Mouse (Mus musculus): ENCODE data around the gene Casq1. TPM values are rescaled to one million over a fixed set of nuclear protein-coding genes. Genes with fewer than 3 reads are reported as not detected.

The Casq1 gene
- polyA plus RNA-seq, 1 experiment from 2014 or later, result 1.3 TPM

GRCm38 (mm10) chr1:172221297-172222063 lies 1.8 kb upstream of the Casq1 start:
- peak; percentile 44 for DNase-seq (ENCODE audit: low spot score)
- WGBS, result 30% methylated on average over 11 of the region's 11 CpGs
- Histone ChIP-seq H3K36me3 (no peaks in the 10 kb centered on the region), H3K27me3 (ENCODE audit: insufficient read depth, poor library complexity, severe bottlenecking) (peaks cover 4% of the 10 kb centered on the region; the same call in 1 of the 2 replicates), H3K4me3 (no peak overlapping the region), H3K4me1 (replicated peaks) (peaks cover 61% of the 10 kb centered on the region), H3K27ac (peak overlapping the region; percentile 85), H3K9me3 (no peaks in the 10 kb centered on the region)

GRCm38 (mm10) chr1:172220414-172220813 lies 746 bp upstream of the Casq1 start:
- Histone ChIP-seq H3K4me1 (replicated peaks) (peaks cover 61% of the 10 kb centered on the region), H3K36me3 (no peaks in the 10 kb centered on the region), H3K4me3 (no peak overlapping the region), H3K27me3 (ENCODE audit: insufficient read depth, poor library complexity, severe bottlenecking) (peaks cover 4% of the 10 kb centered on the region; the same call in 1 of the 2 replicates), H3K27ac (peak overlapping the region; percentile 85), H3K9me3 (no peaks in the 10 kb centered on the region)
- 60% methylated on average over 10 of the region's 10 CpGs for WGBS
- DNase-seq (ENCODE audit: low spot score), result no peak

GRCm38 (mm10) chr1:172218164-172218910 lies 1.3 kb downstream of the Casq1 start:
- peak overlapping the region; percentile 85 for H3K27ac ChIP-seq
- H3K9me3 ChIP-seq, result no peaks in the 10 kb centered on the region
- no peaks in the 10 kb centered on the region for H3K27me3 ChIP-seq (ENCODE audit: insufficient read depth, poor library complexity, severe bottlenecking)
- 56% methylated on average over 15 of the region's 15 CpGs for WGBS
- peaks cover 73% of the 10 kb centered on the region for H3K4me1 ChIP-seq (replicated peaks)
- DNase-seq (ENCODE audit: low spot score), result no peak
- H3K36me3 ChIP-seq, result no peaks in the 10 kb centered on the region
- H3K4me3 ChIP-seq, result no peak overlapping the region

GRCm38 (mm10) chr1:172217148-172217547 lies 2.5 kb downstream of the Casq1 start:
- Histone ChIP-seq H3K9me3 (no peaks in the 10 kb centered on the region), H3K36me3 (no peaks in the 10 kb centered on the region), H3K27me3 (ENCODE audit: insufficient read depth, poor library complexity, severe bottlenecking) (no peaks in the 10 kb centered on the region), H3K4me1 (replicated peaks) (peaks cover 80% of the 10 kb centered on the region), H3K4me3 (peak overlapping the region; percentile 34), H3K27ac (peak overlapping the region; percentile 91)
- peak; percentile 96 for DNase-seq (ENCODE audit: low spot score)
- WGBS, result 0% methylated on average over 5 of the region's 5 CpGs

GRCm38 (mm10) chr1:172214748-172215147 lies 4.9 kb downstream of the Casq1 start:
- H3K27me3 ChIP-seq (ENCODE audit: insufficient read depth, poor library complexity, severe bottlenecking), result no peaks in the 10 kb centered on the region
- H3K4me1 ChIP-seq (replicated peaks), result peaks cover 63% of the 10 kb centered on the region
- H3K36me3 ChIP-seq, result no peaks in the 10 kb centered on the region
- H3K9me3 ChIP-seq, result no peaks in the 10 kb centered on the region
- WGBS, result 73% methylated on average over 3 of the region's 3 CpGs
- H3K27ac ChIP-seq, result no peak overlapping the region
- DNase-seq (ENCODE audit: low spot score), result no peak
- no peak overlapping the region for H3K4me3 ChIP-seq

- no peaks in the 10 kb centered on the region for H3K9me3 ChIP-seq
- H3K36me3 ChIP-seq, result no peaks in the 10 kb centered on the region
- H3K27ac ChIP-seq, result peak overlapping the region; percentile 78
- H3K4me1 ChIP-seq (replicated peaks), result peaks cover 53% of the 10 kb centered on the region
- H3K4me3 ChIP-seq, result no peak overlapping the region
- WGBS, result 77% methylated on average over 4 of the region's 4 CpGs
- no peak for DNase-seq (ENCODE audit: low spot score)
- no peaks in the 10 kb centered on the region for H3K27me3 ChIP-seq (ENCODE audit: insufficient read depth, poor library complexity, severe bottlenecking)
Observed at GRCm38 (mm10) chr1:172213771-172214170, 5.9 kb downstream of the Casq1 start.

GRCm38 (mm10) chr1:172212776-172213175 lies 6.9 kb downstream of the Casq1 start:
- 63% methylated on average over 5 of the region's 5 CpGs for WGBS

GRCm38 (mm10) chr1:172207111-172207584 lies 12.5 kb downstream of the Casq1 start:
- H3K4me1 ChIP-seq (replicated peaks), result peaks cover 61% of the 10 kb centered on the region
- peak overlapping the region; percentile 94 for H3K27ac ChIP-seq
- WGBS, result 20% methylated on average over 7 of the region's 7 CpGs
- peaks cover 3% of the 10 kb centered on the region; the same call in 1 of the 2 replicates for H3K36me3 ChIP-seq
- no peak for DNase-seq (ENCODE audit: low spot score)
- no peaks in the 10 kb centered on the region for H3K27me3 ChIP-seq (ENCODE audit: insufficient read depth, poor library complexity, severe bottlenecking)
- no peaks in the 10 kb centered on the region for H3K9me3 ChIP-seq
- H3K4me3 ChIP-seq, result peak overlapping the region; percentile 69

More at GRCm38 (mm10) chr1:172212776-172213175, 6.9 kb downstream of the Casq1 start:
- Histone ChIP-seq H3K27me3 (ENCODE audit: insufficient read depth, poor library complexity, severe bottlenecking) (no peaks in the 10 kb centered on the region), H3K9me3 (no peaks in the 10 kb centered on the region), H3K27ac (peak overlapping the region; percentile 78), H3K4me1 (replicated peaks) (peaks cover 43% of the 10 kb centered on the region), H3K4me3 (no peak overlapping the region), H3K36me3 (no peaks in the 10 kb centered on the region)
- no peak for DNase-seq (ENCODE audit: low spot score)

GRCm38 (mm10) chr1:172206141-172206917 lies 13.3 kb downstream of the Casq1 start, which contains the start of gene Pea15a:
Gene Pea15a, minus strand, starts transcription at chr1:172206804.
- WGBS, result under 1% methylated on average over 40 of the region's 40 CpGs
- peaks cover 62% of the 10 kb centered on the region for H3K4me1 ChIP-seq (replicated peaks)
- peak within 1 kb of the TSS; percentile 69 for H3K4me3 ChIP-seq
- H3K9me3 ChIP-seq, result no peaks in the 10 kb centered on the region
- peak within 1 kb of the TSS; percentile 94 for H3K27ac ChIP-seq
- DNase-seq (ENCODE audit: low spot score), result peak; percentile 88
- no peaks in the 10 kb centered on the region for H3K27me3 ChIP-seq (ENCODE audit: insufficient read depth, poor library complexity, severe bottlenecking)
- peaks cover 9% of the 10 kb centered on the region for H3K36me3 ChIP-seq

- H3K4me1 ChIP-seq (replicated peaks), result peaks cover 68% of the 10 kb centered on the region
- peak overlapping the region; percentile 94 for H3K27ac ChIP-seq
- H3K27me3 ChIP-seq (ENCODE audit: insufficient read depth, poor library complexity, severe bottlenecking), result no peaks in the 10 kb centered on the region
- H3K4me3 ChIP-seq, result peak overlapping the region; percentile 69
- no peaks in the 10 kb centered on the region for H3K9me3 ChIP-seq
- peaks cover 15% of the 10 kb centered on the region for H3K36me3 ChIP-seq
- 12% methylated on average over 3 of the region's 3 CpGs for WGBS
- DNase-seq (ENCODE audit: low spot score), result no peak
Observed at GRCm38 (mm10) chr1:172205741-172206087, 14.0 kb downstream of the Casq1 start.

- peak overlapping the region; percentile 69 for H3K4me3 ChIP-seq
- no peaks in the 10 kb centered on the region for H3K27me3 ChIP-seq (ENCODE audit: insufficient read depth, poor library complexity, severe bottlenecking)
- WGBS, result 38% methylated on average over 15 of the region's 15 CpGs
- H3K27ac ChIP-seq, result peak overlapping the region; percentile 94
- peaks cover 75% of the 10 kb centered on the region for H3K4me1 ChIP-seq (replicated peaks)
- H3K36me3 ChIP-seq, result peaks cover 21% of the 10 kb centered on the region
- no peak for DNase-seq (ENCODE audit: low spot score)
- no peaks in the 10 kb centered on the region for H3K9me3 ChIP-seq
Observed at GRCm38 (mm10) chr1:172204814-172205740, 14.6 kb downstream of the Casq1 start.
